Mouse (Mus musculus): Measurements from ENCODE around the gene Kif3c. TPM values are rescaled to one million over a fixed set of nuclear protein-coding genes. Genes with fewer than 3 reads are reported as not detected.
A peak's percentile ranks its signal among the peaks of the same experiment; 100 is the strongest.

The Kif3c gene
- polyA plus RNA-seq, 1 experiment from 2014 or later, result 19.9 TPM

DNA sequence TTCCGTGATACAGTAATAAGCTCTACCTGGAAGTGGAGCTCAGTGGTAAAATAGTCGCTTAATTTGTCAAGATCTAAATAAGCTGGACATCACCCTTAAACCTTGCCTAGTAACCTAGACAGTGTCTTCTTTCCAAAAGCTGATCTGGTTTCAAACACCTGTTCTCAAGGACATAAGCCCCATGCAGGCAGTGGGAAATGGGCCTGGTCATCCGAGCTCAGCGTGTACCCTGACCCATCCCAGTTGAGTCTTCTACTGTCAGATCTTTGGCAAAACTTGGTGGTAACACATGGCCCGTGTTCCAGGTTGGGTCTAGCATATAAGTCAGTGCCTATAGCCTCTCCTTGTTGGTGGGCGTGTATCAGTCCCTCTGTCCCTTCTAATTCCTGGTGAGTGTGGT is 8.6 kb downstream of the Kif3c start:
- H3K9me3 ChIP-seq (replicated peaks), result no peaks in the 10 kb centered on the region
- no peak overlapping the region for H3K27ac ChIP-seq (replicated peaks)
- peaks cover 38% of the 10 kb centered on the region for H3K4me1 ChIP-seq
- peaks cover 37% of the 10 kb centered on the region for H3K36me3 ChIP-seq
- H3K27me3 ChIP-seq (ENCODE audit: low read depth, poor library complexity, severe bottlenecking), result no peaks in the 10 kb centered on the region
- H3K4me3 ChIP-seq, result no peak overlapping the region
- no peak for DNase-seq (ENCODE audit: low spot score)
- WGBS, result 92% methylated on average over 6 of the region's 6 CpGs

DNA sequence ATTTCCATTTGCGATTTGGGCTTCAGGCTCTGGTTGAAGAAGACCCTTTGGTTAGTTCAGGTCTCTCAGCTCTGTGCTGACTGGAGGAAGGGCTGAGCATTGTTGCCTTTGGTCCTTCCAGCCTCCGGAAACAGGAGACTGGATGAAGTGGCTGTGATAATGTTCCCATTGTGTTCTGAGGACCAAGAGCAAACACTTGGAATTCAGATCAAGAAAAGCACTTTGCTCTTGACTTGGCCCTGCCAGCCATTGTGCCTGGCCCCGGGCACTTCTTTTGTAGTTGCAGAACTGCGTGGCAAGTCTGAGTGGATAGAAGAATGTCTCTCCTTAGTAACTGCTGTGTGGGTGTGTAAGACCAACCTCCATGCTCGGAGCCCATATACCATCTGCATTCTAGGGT is 9.6 kb downstream of the Kif3c start:
- no peak overlapping the region for H3K27ac ChIP-seq (replicated peaks)
- peaks cover 40% of the 10 kb centered on the region for H3K36me3 ChIP-seq
- no peak overlapping the region for H3K4me3 ChIP-seq
- WGBS, result 79% methylated on average over 5 of the region's 5 CpGs
- H3K27me3 ChIP-seq (ENCODE audit: low read depth, poor library complexity, severe bottlenecking), result no peaks in the 10 kb centered on the region
- DNase-seq (ENCODE audit: low spot score), result no peak
- peaks cover 28% of the 10 kb centered on the region for H3K4me1 ChIP-seq
- H3K9me3 ChIP-seq (replicated peaks), result no peaks in the 10 kb centered on the region

DNA sequence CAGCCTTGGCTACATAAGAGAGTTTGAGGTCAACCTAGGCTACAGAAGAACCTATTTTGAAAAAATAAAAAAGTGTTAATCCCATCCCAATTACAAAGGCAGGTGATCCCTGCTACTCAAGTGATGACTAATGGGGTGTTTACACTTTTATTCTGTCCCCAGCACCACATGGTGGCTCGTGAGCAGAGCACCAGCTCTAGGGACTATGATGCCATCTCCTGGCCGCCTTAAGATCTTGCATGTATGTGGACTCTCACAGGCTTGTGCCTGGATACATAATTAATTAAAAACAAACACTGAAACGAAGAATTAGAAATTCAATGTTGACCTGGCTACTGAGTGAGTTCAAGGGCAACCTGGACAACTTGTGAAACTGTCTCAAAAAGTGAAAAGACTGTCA is 12.3 kb downstream of the Kif3c start:
- peaks cover 55% of the 10 kb centered on the region for H3K36me3 ChIP-seq
- no peak overlapping the region for H3K4me3 ChIP-seq
- H3K27me3 ChIP-seq (ENCODE audit: low read depth, poor library complexity, severe bottlenecking), result no peaks in the 10 kb centered on the region
- 0 out of 2 replicates have a peak, but pooled peaks cover 2% of the 10 kb centered on the region for H3K4me1 ChIP-seq
- H3K9me3 ChIP-seq (replicated peaks), result no peaks in the 10 kb centered on the region
- DNase-seq (ENCODE audit: low spot score), result no peak
- H3K27ac ChIP-seq (replicated peaks), result no peak overlapping the region
- 23% methylated on average over 3 of the region's 3 CpGs for WGBS

DNA sequence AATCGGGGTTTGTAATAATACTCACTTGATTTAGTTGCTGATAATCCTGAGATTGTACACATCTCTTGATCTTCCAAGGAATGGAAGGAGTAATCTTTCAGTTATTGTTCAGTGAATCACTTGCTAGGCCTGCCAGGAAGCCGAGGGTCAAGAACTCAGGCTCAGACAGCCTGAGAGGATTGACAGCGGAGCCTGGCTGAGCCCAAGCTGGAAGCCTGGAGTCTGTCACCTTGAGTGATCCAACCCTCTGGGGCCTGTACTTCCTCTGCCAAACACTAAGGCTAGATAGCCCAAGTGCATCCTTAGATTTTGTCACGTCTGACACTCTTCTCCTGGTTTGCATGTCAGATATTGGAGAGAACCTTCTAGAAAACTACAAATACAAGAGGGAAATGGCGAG is 12.8 kb downstream of the Kif3c start:
- no peaks in the 10 kb centered on the region for H3K27me3 ChIP-seq (ENCODE audit: low read depth, poor library complexity, severe bottlenecking)
- no peaks in the 10 kb centered on the region for H3K4me1 ChIP-seq
- H3K27ac ChIP-seq (replicated peaks), result no peak overlapping the region
- 81% methylated on average over 5 of the region's 5 CpGs for WGBS
- no peaks in the 10 kb centered on the region for H3K9me3 ChIP-seq (replicated peaks)
- no peak for DNase-seq (ENCODE audit: low spot score)
- no peak overlapping the region for H3K4me3 ChIP-seq
- H3K36me3 ChIP-seq, result peaks cover 55% of the 10 kb centered on the region

DNA sequence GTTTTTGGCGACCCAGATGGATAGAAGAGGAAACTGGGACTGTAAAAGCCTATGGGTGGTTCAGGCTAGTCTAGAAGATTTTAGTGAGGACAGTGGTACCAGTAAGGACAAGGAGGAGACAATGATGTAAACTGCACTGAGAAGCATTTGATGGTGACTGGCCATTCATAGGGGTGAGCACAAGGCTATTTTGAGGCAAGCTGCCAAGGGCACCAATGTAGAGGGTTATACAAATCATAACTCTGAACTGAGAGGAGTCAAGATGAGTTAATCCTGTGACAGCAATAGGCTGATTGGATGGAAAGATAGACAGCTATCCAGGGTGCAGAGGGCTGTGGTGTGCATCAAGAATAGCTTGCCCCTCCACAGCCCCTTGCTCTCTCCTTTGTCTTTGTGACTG is 19.9 kb downstream of the Kif3c start:
- Histone ChIP-seq H3K36me3 (peaks cover 79% of the 10 kb centered on the region), H3K4me1 (0 out of 2 replicates have a peak, but pooled peaks cover 3% of the 10 kb centered on the region), H3K27me3 (ENCODE audit: low read depth, poor library complexity, severe bottlenecking) (no peaks in the 10 kb centered on the region), H3K4me3 (no peak overlapping the region), H3K27ac (replicated peaks) (no peak overlapping the region), H3K9me3 (replicated peaks) (no peaks in the 10 kb centered on the region)
- WGBS, result 75% methylated on average over 1 of the region's 1 CpGs
- DNase-seq (ENCODE audit: low spot score), result no peak

DNA sequence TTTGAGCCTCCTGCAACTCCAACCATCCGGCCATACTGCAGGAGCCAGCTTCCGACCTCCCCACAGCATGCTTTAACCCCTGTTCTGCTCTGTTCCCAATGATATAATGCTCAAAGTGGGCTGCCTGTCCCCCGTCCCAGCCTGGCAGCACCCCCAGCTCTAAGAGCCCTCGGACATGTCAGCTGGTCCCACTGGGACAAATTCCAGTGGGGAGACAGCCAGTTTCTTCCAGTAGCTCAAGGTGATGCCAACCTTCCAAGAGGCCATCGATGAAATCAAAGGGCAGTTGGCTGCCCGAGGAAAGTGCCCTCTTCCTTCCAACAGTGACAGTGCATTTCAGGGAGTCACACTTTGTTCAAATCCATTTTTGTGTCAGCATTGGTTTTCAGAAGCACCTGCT is 20.3 kb downstream of the Kif3c start:
- H3K27me3 ChIP-seq (ENCODE audit: low read depth, poor library complexity, severe bottlenecking), result no peaks in the 10 kb centered on the region
- 83% methylated on average over 6 of the region's 6 CpGs for WGBS
- H3K27ac ChIP-seq (replicated peaks), result no peak overlapping the region
- H3K9me3 ChIP-seq (replicated peaks), result no peaks in the 10 kb centered on the region
- no peak for DNase-seq (ENCODE audit: low spot score)
- no peak overlapping the region for H3K4me3 ChIP-seq
- peaks cover 83% of the 10 kb centered on the region for H3K36me3 ChIP-seq
- 0 out of 2 replicates have a peak, but pooled peaks cover 3% of the 10 kb centered on the region for H3K4me1 ChIP-seq

DNA sequence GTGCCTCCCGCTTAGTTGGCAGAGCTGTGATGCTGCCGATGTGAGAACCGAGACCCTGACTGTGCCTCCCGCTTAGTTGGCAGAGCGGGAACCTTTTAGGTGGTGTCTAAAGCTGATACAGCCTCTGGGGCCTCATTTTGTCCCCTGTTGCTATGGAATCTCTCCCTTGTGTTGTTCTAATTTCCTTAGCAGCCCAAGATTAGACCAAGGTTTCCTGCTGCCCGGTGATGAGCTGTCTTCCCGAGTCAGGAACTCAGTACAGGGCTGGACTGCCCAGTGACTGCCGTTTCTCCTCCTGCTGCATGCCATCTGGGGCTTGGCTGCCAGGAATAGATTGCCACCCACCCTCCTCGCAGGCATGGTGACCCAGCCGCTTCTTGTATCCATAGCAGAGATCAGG is 21.0 kb downstream of the Kif3c start:
- Histone ChIP-seq H3K27ac (replicated peaks) (no peak overlapping the region), H3K27me3 (ENCODE audit: low read depth, poor library complexity, severe bottlenecking) (no peaks in the 10 kb centered on the region), H3K4me3 (no peak overlapping the region), H3K4me1 (0 out of 2 replicates have a peak, but pooled peaks cover 3% of the 10 kb centered on the region), H3K9me3 (replicated peaks) (no peaks in the 10 kb centered on the region), H3K36me3 (peaks cover 82% of the 10 kb centered on the region)
- no peak for DNase-seq (ENCODE audit: low spot score)
- 80% methylated on average over 10 of the region's 10 CpGs for WGBS

DNA sequence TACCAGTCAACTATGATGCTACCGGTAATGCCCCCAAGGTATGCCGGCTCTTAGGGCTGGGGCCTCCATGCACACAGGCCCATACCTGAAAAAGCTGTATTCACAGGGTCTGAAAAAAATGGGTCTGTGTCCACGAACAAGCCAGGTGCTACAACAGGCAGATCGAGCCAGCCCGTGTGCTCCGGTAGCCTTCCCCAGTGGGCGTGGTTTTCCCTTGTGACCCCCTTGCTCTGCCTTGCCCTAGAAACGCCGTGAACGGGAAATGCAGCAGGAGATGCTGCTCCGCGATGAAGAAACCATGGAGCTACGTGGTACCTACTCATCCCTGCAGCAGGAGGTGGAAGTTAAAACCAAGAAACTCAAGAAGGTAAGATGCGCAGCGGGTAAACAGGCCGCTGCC is 23.0 kb downstream of the Kif3c start:
- Histone ChIP-seq H3K9me3 (replicated peaks) (no peaks in the 10 kb centered on the region), H3K27ac (replicated peaks) (no peak overlapping the region), H3K27me3 (ENCODE audit: low read depth, poor library complexity, severe bottlenecking) (no peaks in the 10 kb centered on the region), H3K4me3 (no peak overlapping the region), H3K36me3 (peaks cover 70% of the 10 kb centered on the region), H3K4me1 (0 out of 2 replicates have a peak, but pooled peaks cover 3% of the 10 kb centered on the region)
- no peak for DNase-seq (ENCODE audit: low spot score)
- 92% methylated on average over 16 of the region's 16 CpGs for WGBS

DNA sequence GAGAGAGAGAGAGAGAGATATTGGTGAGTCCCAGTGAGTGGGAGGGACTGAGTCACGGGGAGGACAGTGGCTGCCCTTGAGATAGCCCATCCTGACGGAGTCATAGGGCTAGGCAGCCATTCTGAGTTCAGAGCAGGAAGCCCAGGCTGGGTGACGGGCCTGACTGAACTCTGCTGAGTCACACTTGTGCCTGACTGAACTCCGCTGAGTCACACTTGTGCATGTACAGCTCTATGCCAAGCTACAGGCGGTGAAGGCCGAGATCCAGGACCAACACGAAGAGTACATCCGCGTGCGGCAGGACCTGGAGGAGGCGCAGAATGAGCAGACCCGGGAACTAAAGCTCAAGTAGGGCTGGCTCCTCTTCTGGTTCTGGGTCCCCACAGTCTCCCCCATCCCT is 24.5 kb downstream of the Kif3c start:
- Histone ChIP-seq H3K27ac (replicated peaks) (no peak overlapping the region), H3K27me3 (ENCODE audit: low read depth, poor library complexity, severe bottlenecking) (no peaks in the 10 kb centered on the region), H3K4me1 (0 out of 2 replicates have a peak, but pooled peaks cover 3% of the 10 kb centered on the region), H3K9me3 (replicated peaks) (no peaks in the 10 kb centered on the region), H3K4me3 (no peak overlapping the region), H3K36me3 (peaks cover 77% of the 10 kb centered on the region)
- WGBS, result 91% methylated on average over 12 of the region's 12 CpGs
- DNase-seq (ENCODE audit: low spot score), result no peak

DNA sequence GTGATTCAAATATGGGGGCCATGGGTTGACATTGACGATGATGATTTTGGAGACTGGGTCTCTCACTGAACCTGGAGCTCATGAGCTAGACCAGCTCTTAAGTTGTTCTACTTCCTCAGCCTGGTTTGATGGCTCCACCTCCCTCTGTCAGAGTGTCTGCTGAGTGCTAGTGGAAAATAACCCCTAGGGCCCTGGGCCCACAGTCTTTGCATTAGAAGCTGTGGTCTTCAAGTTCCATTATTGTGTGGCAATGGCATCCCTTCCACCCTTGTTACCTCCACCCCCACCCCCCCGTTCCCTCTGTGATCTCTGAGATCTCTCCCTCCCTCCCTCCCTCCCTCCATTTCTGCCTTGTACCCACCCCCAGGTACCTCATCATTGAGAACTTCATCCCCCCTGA is 25.1 kb downstream of the Kif3c start:
- WGBS, result 87% methylated on average over 2 of the region's 2 CpGs
- no peaks in the 10 kb centered on the region for H3K27me3 ChIP-seq (ENCODE audit: low read depth, poor library complexity, severe bottlenecking)
- no peaks in the 10 kb centered on the region for H3K9me3 ChIP-seq (replicated peaks)
- peaks cover 78% of the 10 kb centered on the region for H3K36me3 ChIP-seq
- H3K4me3 ChIP-seq, result no peak overlapping the region
- no peak for DNase-seq (ENCODE audit: low spot score)
- H3K4me1 ChIP-seq, result 0 out of 2 replicates have a peak, but pooled peaks cover 3% of the 10 kb centered on the region
- H3K27ac ChIP-seq (replicated peaks), result no peak overlapping the region

DNA sequence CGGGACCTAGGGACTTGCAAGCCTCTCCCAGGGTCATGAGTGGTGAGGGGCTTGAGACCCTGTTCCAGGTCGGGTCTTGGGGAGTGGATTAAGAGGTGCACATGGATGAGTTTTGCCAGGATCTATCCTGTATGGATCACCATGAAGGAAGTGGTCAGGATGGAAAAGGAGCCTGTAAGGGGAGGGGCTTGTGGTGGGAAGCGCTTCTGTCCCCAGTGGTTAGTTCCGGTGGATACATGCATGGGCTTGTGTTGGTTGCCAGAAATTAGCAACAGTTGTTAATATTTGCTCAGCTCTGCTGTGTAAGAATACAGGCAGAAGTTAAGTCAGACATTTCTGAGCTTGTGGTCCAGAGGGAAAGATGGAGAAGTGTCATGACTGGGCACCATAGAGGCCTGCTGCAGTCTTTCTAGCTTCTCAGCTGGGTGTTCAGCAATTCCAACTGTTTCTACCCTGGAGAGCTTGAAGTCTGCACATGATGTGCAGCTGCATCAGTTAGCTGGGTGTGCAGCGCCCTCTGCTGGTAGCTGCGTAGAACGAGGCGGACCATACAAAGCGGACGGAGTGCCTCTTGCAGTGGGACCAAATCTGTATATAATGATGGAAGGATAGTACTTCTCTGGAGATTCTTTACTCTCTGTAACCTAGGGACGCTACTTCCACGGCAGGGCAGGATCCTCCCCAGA is 25.8 kb downstream of the Kif3c start:
- H3K27me3 ChIP-seq (ENCODE audit: low read depth, poor library complexity, severe bottlenecking), result no peaks in the 10 kb centered on the region
- peaks cover 72% of the 10 kb centered on the region for H3K36me3 ChIP-seq
- WGBS, result 38% methylated on average over 12 of the region's 12 CpGs
- DNase-seq (ENCODE audit: low spot score), result peak; percentile 77
- no peaks in the 10 kb centered on the region for H3K9me3 ChIP-seq (replicated peaks)
- no peak overlapping the region for H3K4me3 ChIP-seq
- no peak overlapping the region for H3K27ac ChIP-seq (replicated peaks)
- H3K4me1 ChIP-seq, result 0 out of 2 replicates have a peak, but pooled peaks cover 3% of the 10 kb centered on the region

DNA sequence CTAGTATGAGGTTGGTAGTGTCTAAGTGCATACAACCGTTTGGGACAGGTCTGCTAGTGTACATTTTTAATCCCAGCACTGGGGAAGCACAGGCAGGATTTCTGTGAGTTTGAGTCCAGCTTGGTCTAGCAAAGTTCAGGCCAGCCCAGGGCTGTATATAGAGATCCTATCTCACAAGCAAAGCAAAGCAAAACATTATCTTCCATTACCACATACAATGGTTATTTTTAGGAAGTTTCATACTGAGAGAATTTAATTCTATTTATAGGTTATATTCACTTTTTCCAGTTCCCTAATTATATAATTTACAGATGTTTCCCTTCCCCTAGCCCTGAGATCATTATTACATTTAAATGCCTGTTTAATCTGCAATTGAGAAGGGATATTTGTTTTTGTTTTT is 26.3 kb downstream of the Kif3c start:
- Histone ChIP-seq H3K9me3 (replicated peaks) (no peaks in the 10 kb centered on the region), H3K36me3 (peaks cover 66% of the 10 kb centered on the region), H3K4me1 (no peaks in the 10 kb centered on the region), H3K27me3 (ENCODE audit: low read depth, poor library complexity, severe bottlenecking) (no peaks in the 10 kb centered on the region), H3K27ac (replicated peaks) (no peak overlapping the region), H3K4me3 (no peak overlapping the region)
- WGBS, result 81% methylated on average over 1 of the region's 1 CpGs
- DNase-seq (ENCODE audit: low spot score), result no peak

DNA sequence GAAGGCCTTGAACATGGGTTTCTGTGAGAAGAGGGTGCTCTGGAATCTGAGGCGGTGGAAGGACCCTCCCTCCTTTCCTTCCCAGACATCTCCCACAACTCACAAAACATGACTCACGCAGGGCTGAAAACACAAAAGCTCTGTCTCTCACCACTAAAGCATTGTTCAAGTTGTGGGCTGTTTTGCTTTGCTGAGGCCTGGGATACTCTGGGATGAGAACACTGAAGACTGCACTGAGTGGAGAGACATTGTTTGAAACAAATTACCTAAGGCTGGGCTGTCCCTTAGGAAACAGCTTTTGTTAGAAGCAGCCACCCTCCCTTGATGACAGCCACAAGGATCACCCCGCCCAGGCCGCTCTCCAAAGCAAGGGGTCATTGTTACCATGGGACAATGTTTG is 28.2 kb downstream of the Kif3c start:
- peaks cover 60% of the 10 kb centered on the region for H3K36me3 ChIP-seq
- no peak for DNase-seq (ENCODE audit: low spot score)
- no peaks in the 10 kb centered on the region for H3K27me3 ChIP-seq (ENCODE audit: low read depth, poor library complexity, severe bottlenecking)
- H3K9me3 ChIP-seq (replicated peaks), result no peaks in the 10 kb centered on the region
- H3K27ac ChIP-seq (replicated peaks), result no peak overlapping the region
- H3K4me1 ChIP-seq, result no peaks in the 10 kb centered on the region
- 86% methylated on average over 4 of the region's 4 CpGs for WGBS
- H3K4me3 ChIP-seq, result no peak overlapping the region

Measured in midbrain, embryonic 10.5 days (tissue).